ENCODE assay signal across 8 mouse cellular contexts in the genomic region with DNA sequence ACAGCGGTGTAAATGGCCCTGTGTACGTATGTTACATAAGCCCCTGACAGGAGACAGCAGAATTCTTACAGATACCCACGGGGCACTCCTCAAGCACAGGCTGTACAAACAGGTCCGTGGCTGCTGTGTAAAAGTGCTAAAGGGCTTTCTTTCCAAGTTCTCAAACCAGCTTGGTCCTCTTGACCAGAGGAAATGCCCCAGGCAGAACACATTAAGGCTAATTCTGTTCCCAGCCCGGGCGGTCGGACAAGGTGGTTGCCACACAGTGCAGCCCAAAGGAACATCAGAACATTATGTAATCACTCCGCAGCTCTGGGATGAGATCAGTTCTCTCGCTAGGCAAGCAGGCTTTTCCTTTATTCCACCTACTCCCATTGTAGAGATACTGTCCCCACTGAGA. TPM values are rescaled to one million over a fixed set of nuclear protein-coding genes. Genes with fewer than 3 reads are reported as not detected.
DNase-seq lines count a peak whose midpoint lies in the region; ATAC-seq and TF ChIP-seq lines count a peak whose summit lies in the region.

No protein-coding gene starts in this region.

- H3K9me3 ChIP-seq in hindbrain, embryonic 12.5 days (replicated peaks): no peaks in the 10 kb centered on the region
- no peaks in the 10 kb centered on the region for H3K9me3 ChIP-seq in hindbrain, embryonic 10.5 days
- no peaks in the 10 kb centered on the region for H3K9me3 ChIP-seq in hindbrain, embryonic 16.5 days (ENCODE audit: control insufficient read depth, low read length)

- H3K4me2 ChIP-seq in hindbrain, embryonic 12.5 days (replicated peaks): peak overlapping the region; percentile 66
- H3K4me2 ChIP-seq in hindbrain, embryonic 16.5 days (ENCODE audit: low read length): peak overlapping the region; percentile 66

- H3K36me3 ChIP-seq in hindbrain, embryonic 12.5 days: peaks cover 8% of the 10 kb centered on the region
- peaks cover 20% of the 10 kb centered on the region for H3K36me3 ChIP-seq in hindbrain, embryonic 10.5 days
- H3K36me3 ChIP-seq in hindbrain, embryonic 16.5 days (ENCODE audit: control insufficient read depth, insufficient read depth, low read length): peaks cover 2% of the 10 kb centered on the region; the same call in 1 of the 2 replicates

- H3K4me1 ChIP-seq in hindbrain, embryonic 12.5 days: peaks cover 18% of the 10 kb centered on the region
- peaks cover 31% of the 10 kb centered on the region for H3K4me1 ChIP-seq in hindbrain, embryonic 10.5 days (replicated peaks)
- peaks cover 27% of the 10 kb centered on the region for H3K4me1 ChIP-seq in hindbrain, embryonic 16.5 days (ENCODE audit: control insufficient read depth, insufficient read depth, low read depth, low read length)

- no peak for DNase-seq in hindbrain, embryonic 10.5 days (ENCODE audit: low spot score)
- peak; percentile 79 for DNase-seq in cerebellum, adult 11 months
- DNase-seq in frontal cortex, postnatal 25 days (ENCODE audit: low spot score in 2 of 2): peak; percentile 50 to 59
- DNase-seq in left cerebral cortex, adult 2 months (ENCODE audit: extremely low spot score in 1 of 2, low spot score in 2 of 2): peak; percentile 65 to 69
- DNase-seq in lung, postnatal 4 days: peak; percentile 58 to 70
- no peak for DNase-seq in spleen, postnatal 4 days (ENCODE audit: low spot score in 2 of 2)

- intact Hi-C loops in left cerebral cortex, adult 2 months (cut with DNase I): loop anchor here (1.0 to 2.0 kb wide), 2 partner anchors 56 to 92 kb away; no protein-coding TSS in a partner anchor

- H3K9ac ChIP-seq in hindbrain, embryonic 12.5 days: peak overlapping the region; percentile 27; the same call in 1 of the 2 replicates
- H3K9ac ChIP-seq in hindbrain, embryonic 16.5 days (ENCODE audit: low read depth, low read length): peak overlapping the region; percentile 15

- ATAC-seq in hindbrain, embryonic 12.5 days (ENCODE audit: low FRiP score): no peak
- no peak for ATAC-seq in hindbrain, embryonic 16.5 days

- no peaks in the 10 kb centered on the region for H3K27me3 ChIP-seq in hindbrain, embryonic 12.5 days
- H3K27me3 ChIP-seq in hindbrain, embryonic 10.5 days (ENCODE audit: insufficient read depth, poor library complexity, severe bottlenecking): no peaks in the 10 kb centered on the region
- no peaks in the 10 kb centered on the region for H3K27me3 ChIP-seq in hindbrain, embryonic 16.5 days (replicated peaks; ENCODE audit: control insufficient read depth, insufficient read depth, low read length)

- no peak for TF ChIP-seq CTCF in left cerebral cortex, adult 2 months (IDR thresholded peaks at IDR 0.05)

- 61% methylated on average over 9 of the region's 9 CpGs for WGBS in hindbrain, embryonic 12.5 days
- 72% methylated on average over 9 of the region's 9 CpGs for WGBS in hindbrain, embryonic 10.5 days
- WGBS in hindbrain, embryonic 16.5 days: 39% methylated on average over 9 of the region's 9 CpGs

- peak overlapping the region; percentile 48 for H3K27ac ChIP-seq in hindbrain, embryonic 12.5 days
- no peak overlapping the region for H3K27ac ChIP-seq in hindbrain, embryonic 10.5 days
- H3K27ac ChIP-seq in hindbrain, embryonic 16.5 days (ENCODE audit: low read depth, low read length): peak overlapping the region; percentile 39; the same call in 1 of the 2 replicates
- H3K27ac ChIP-seq in left cerebral cortex, adult 2 months: peak overlapping the region; percentile 100

- 0 out of 2 replicates have a peak overlapping the region, but pooled peaks have one; percentile 5 for H3K4me3 ChIP-seq in hindbrain, embryonic 12.5 days
- H3K4me3 ChIP-seq in hindbrain, embryonic 10.5 days: no peak overlapping the region
- peak overlapping the region; percentile 100 for H3K4me3 ChIP-seq in hindbrain, embryonic 16.5 days (ENCODE audit: low read length)
- H3K4me3 ChIP-seq in left cerebral cortex, adult 2 months: peak overlapping the region; percentile 91

RNA-seq across cellular contexts. Expression of a gene that starts 2.4 kb away (rescaled TPM):
- polyA plus RNA-seq in hindbrain, embryonic 12.5 days (2016; fragmentation: Nextera tagmentation; extraction: Ambion mirVana): 462 and 486 TPM in 2 replicates
- 249 and 310 TPM in 2 replicates for polyA plus RNA-seq in hindbrain, embryonic 10.5 days (2016; fragmentation: Nextera tagmentation; extraction: Ambion mirVana)
- polyA plus RNA-seq in hindbrain, embryonic 16.5 days (2015; fragmentation: Nextera tagmentation; extraction: Ambion mirVana): 786 and 849 TPM in 2 replicates
- 100 to 1,000 TPM; 721 to 748 TPM for total RNA-seq in left cerebral cortex, adult 2 months (2021)

RNA-seq across cellular contexts. Expression of a gene that starts 57.1 kb away (rescaled TPM):
- polyA plus RNA-seq in hindbrain, embryonic 12.5 days (2016; fragmentation: Nextera tagmentation; extraction: Ambion mirVana): 34.2 and 36.4 TPM in 2 replicates
- 24.2 and 27.1 TPM in 2 replicates for polyA plus RNA-seq in hindbrain, embryonic 10.5 days (2016; fragmentation: Nextera tagmentation; extraction: Ambion mirVana)
- polyA plus RNA-seq in hindbrain, embryonic 16.5 days (2015; fragmentation: Nextera tagmentation; extraction: Ambion mirVana): 20.4 and 22.3 TPM in 2 replicates
- 10 to 100 TPM; 29.7 to 30.5 TPM for total RNA-seq in left cerebral cortex, adult 2 months (2021)

Comparison
In these comparisons a context has a peak if more than half of its experiments do, and no peak if none do; other contexts are left out.
1. DNase-seq: peak in cerebellum, adult 11 months (single experiment), frontal cortex, postnatal 25 days (2 of 2), left cerebral cortex, adult 2 months (2 of 2) and lung, postnatal 4 days (2 of 2); none in hindbrain, embryonic 10.5 days (single experiment) and spleen, postnatal 4 days (0 of 2).